Mouse (Mus musculus): ENCODE measurements at regions not wholly inside any gene's neighbourhood (a gene's known extent, or its start where the extent isn't known, plus 50 kb on each side); places are given as distances from the start of the nearest gene placed in this dataset.

GRCm38 (mm10) chr4:72534563-72534962, 317.9 kb downstream of the Aldoart1 start:
- peak; percentile 100 for ATAC-seq (replicated peaks in 1 of 2; ENCODE audit: insufficient read depth in 1 of 2, low FRiP score in 2 of 2, low TSS enrichment in 1 of 2, low read depth in 1 of 2, poor library complexity in 2 of 2, severe bottlenecking in 2 of 2)

GRCm38 (mm10) chr4:72524630-72525029, 323.9 kb upstream of the Tle1 start:
- no peak for ATAC-seq (replicated peaks in 1 of 2; ENCODE audit: insufficient read depth in 1 of 2, low FRiP score in 2 of 2, low TSS enrichment in 1 of 2, low read depth in 1 of 2, poor library complexity in 2 of 2, severe bottlenecking in 2 of 2)

- ATAC-seq (replicated peaks in 1 of 2; ENCODE audit: insufficient read depth in 1 of 2, low FRiP score in 2 of 2, low TSS enrichment in 1 of 2, low read depth in 1 of 2, poor library complexity in 2 of 2, severe bottlenecking in 2 of 2): no peak
Observed at GRCm38 (mm10) chr4:72524100-72524499, 323.4 kb upstream of the Tle1 start.

- ATAC-seq (replicated peaks in 1 of 2; ENCODE audit: insufficient read depth in 1 of 2, low FRiP score in 2 of 2, low TSS enrichment in 1 of 2, low read depth in 1 of 2, poor library complexity in 2 of 2, severe bottlenecking in 2 of 2): no peak
Observed at GRCm38 (mm10) chr4:72511220-72511619, 310.5 kb upstream of the Tle1 start.

GRCm38 (mm10) chr4:72481748-72482147, 281.0 kb upstream of the Tle1 start:
- no peak for ATAC-seq (replicated peaks in 1 of 2; ENCODE audit: insufficient read depth in 1 of 2, low FRiP score in 2 of 2, low TSS enrichment in 1 of 2, low read depth in 1 of 2, poor library complexity in 2 of 2, severe bottlenecking in 2 of 2)

GRCm38 (mm10) chr4:72480535-72480934, 279.8 kb upstream of the Tle1 start:
- no peak for ATAC-seq (replicated peaks in 1 of 2; ENCODE audit: insufficient read depth in 1 of 2, low FRiP score in 2 of 2, low TSS enrichment in 1 of 2, low read depth in 1 of 2, poor library complexity in 2 of 2, severe bottlenecking in 2 of 2)

GRCm38 (mm10) chr4:72469236-72469875, 268.6 kb upstream of the Tle1 start:
- ATAC-seq (replicated peaks in 1 of 2; ENCODE audit: insufficient read depth in 1 of 2, low FRiP score in 2 of 2, low TSS enrichment in 1 of 2, low read depth in 1 of 2, poor library complexity in 2 of 2, severe bottlenecking in 2 of 2): no peak

GRCm38 (mm10) chr4:72444177-72444770, 243.6 kb upstream of the Tle1 start:
- ATAC-seq (replicated peaks in 1 of 2; ENCODE audit: insufficient read depth in 1 of 2, low FRiP score in 2 of 2, low TSS enrichment in 1 of 2, low read depth in 1 of 2, poor library complexity in 2 of 2, severe bottlenecking in 2 of 2): no peak

- no peak for ATAC-seq (replicated peaks in 1 of 2; ENCODE audit: insufficient read depth in 1 of 2, low FRiP score in 2 of 2, low TSS enrichment in 1 of 2, low read depth in 1 of 2, poor library complexity in 2 of 2, severe bottlenecking in 2 of 2)
Observed at GRCm38 (mm10) chr4:72437367-72437766, 236.6 kb upstream of the Tle1 start.

GRCm38 (mm10) chr4:72425316-72425715, 224.6 kb upstream of the Tle1 start:
- ATAC-seq (replicated peaks in 1 of 2; ENCODE audit: insufficient read depth in 1 of 2, low FRiP score in 2 of 2, low TSS enrichment in 1 of 2, low read depth in 1 of 2, poor library complexity in 2 of 2, severe bottlenecking in 2 of 2): peak; percentile 48 to 71; a peak in 3 of 4 replicates

GRCm38 (mm10) chr4:72412100-72412788, 211.5 kb upstream of the Tle1 start:
- no peak for ATAC-seq (replicated peaks in 1 of 2; ENCODE audit: insufficient read depth in 1 of 2, low FRiP score in 2 of 2, low TSS enrichment in 1 of 2, low read depth in 1 of 2, poor library complexity in 2 of 2, severe bottlenecking in 2 of 2)

- no peak for ATAC-seq (replicated peaks in 1 of 2; ENCODE audit: insufficient read depth in 1 of 2, low FRiP score in 2 of 2, low TSS enrichment in 1 of 2, low read depth in 1 of 2, poor library complexity in 2 of 2, severe bottlenecking in 2 of 2)
Observed at GRCm38 (mm10) chr4:72411343-72411742, 210.6 kb upstream of the Tle1 start.

- no peak for ATAC-seq (replicated peaks in 1 of 2; ENCODE audit: insufficient read depth in 1 of 2, low FRiP score in 2 of 2, low TSS enrichment in 1 of 2, low read depth in 1 of 2, poor library complexity in 2 of 2, severe bottlenecking in 2 of 2)
Observed at GRCm38 (mm10) chr4:72400759-72401158, 200.0 kb upstream of the Tle1 start.

- no peak for ATAC-seq (replicated peaks in 1 of 2; ENCODE audit: insufficient read depth in 1 of 2, low FRiP score in 2 of 2, low TSS enrichment in 1 of 2, low read depth in 1 of 2, poor library complexity in 2 of 2, severe bottlenecking in 2 of 2)
Observed at GRCm38 (mm10) chr4:72391887-72392435, 191.2 kb upstream of the Tle1 start.

- ATAC-seq (replicated peaks in 1 of 2; ENCODE audit: insufficient read depth in 1 of 2, low FRiP score in 2 of 2, low TSS enrichment in 1 of 2, low read depth in 1 of 2, poor library complexity in 2 of 2, severe bottlenecking in 2 of 2): no peak
Observed at GRCm38 (mm10) chr4:72389811-72390625, 189.3 kb upstream of the Tle1 start.

- no peak for ATAC-seq (replicated peaks in 1 of 2; ENCODE audit: insufficient read depth in 1 of 2, low FRiP score in 2 of 2, low TSS enrichment in 1 of 2, low read depth in 1 of 2, poor library complexity in 2 of 2, severe bottlenecking in 2 of 2)
Observed at GRCm38 (mm10) chr4:72384901-72385264, 184.2 kb upstream of the Tle1 start.

GRCm38 (mm10) chr4:72384259-72384900, 183.7 kb upstream of the Tle1 start:
- ATAC-seq (replicated peaks in 1 of 2; ENCODE audit: insufficient read depth in 1 of 2, low FRiP score in 2 of 2, low TSS enrichment in 1 of 2, low read depth in 1 of 2, poor library complexity in 2 of 2, severe bottlenecking in 2 of 2): no peak
